Comparison of ENCODE assay signal across 8 mouse cellular contexts in the genomic region with DNA sequence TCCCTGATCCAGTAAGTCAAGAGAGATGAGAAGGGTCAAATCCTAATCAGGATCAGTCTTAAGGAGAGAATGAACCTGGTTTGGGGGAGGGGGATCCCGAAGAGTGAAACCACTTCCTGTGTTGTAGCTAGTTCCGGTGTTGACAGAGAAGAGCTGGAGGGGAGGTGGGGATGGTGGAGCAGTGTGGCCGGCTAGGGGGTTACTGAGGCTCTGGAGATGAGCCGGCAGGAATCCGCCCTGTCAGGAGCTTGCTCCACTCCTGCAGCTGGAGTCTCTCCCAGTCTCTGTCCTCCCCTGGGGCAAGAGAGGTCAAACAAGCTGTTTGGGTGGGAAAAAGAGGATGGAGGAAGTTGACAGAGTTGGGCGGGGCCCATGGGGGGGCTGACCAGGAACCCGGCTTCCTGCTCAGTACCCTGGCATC. TPM values are rescaled to one million over a fixed set of nuclear protein-coding genes. Genes with fewer than 3 reads are reported as not detected.
DNase-seq lines count a peak whose midpoint lies in the region; ATAC-seq and TF ChIP-seq lines count a peak whose summit lies in the region.

A gene (plus strand): TSS at position 126 of the 421 bp plus-strand sequence.

- H3K4me3 ChIP-seq in layer of hippocampus, adult 2 months, result no peak within 1 kb of the TSS; the same call in 1 of the 2 replicates
- H3K4me3 ChIP-seq in embryonic facial prominence, embryonic 12.5 days, result no peak within 1 kb of the TSS
- peak within 1 kb of the TSS; percentile 95 for H3K4me3 ChIP-seq in limb, embryonic 10.5 days
- H3K4me3 ChIP-seq in midbrain, embryonic 10.5 days, result peak within 1 kb of the TSS; percentile 96
- peak within 1 kb of the TSS; percentile 28 for H3K4me3 ChIP-seq in testis, adult 2 months (ENCODE audit: control insufficient read depth, low read depth, low read length)

- intact Hi-C loops in heart, postnatal 10 days (cut with DNase I), result no loop called here

- no peaks in the 10 kb centered on the region for H3K9me3 ChIP-seq in embryonic facial prominence, embryonic 12.5 days
- no peaks in the 10 kb centered on the region for H3K9me3 ChIP-seq in limb, embryonic 10.5 days (replicated peaks)
- H3K9me3 ChIP-seq in midbrain, embryonic 10.5 days (replicated peaks), result no peaks in the 10 kb centered on the region

- WGBS in embryonic facial prominence, embryonic 12.5 days, result 8% methylated on average over 5 of the region's 7 CpGs
- WGBS in limb, embryonic 10.5 days, result 13% methylated on average over 7 of the region's 7 CpGs
- WGBS in midbrain, embryonic 10.5 days, result 22% methylated on average over 7 of the region's 7 CpGs

- H3K4me1 ChIP-seq in embryonic facial prominence, embryonic 12.5 days, result peaks cover 60% of the 10 kb centered on the region
- peaks cover 90% of the 10 kb centered on the region for H3K4me1 ChIP-seq in limb, embryonic 10.5 days
- H3K4me1 ChIP-seq in midbrain, embryonic 10.5 days, result peaks cover 98% of the 10 kb centered on the region
- peaks cover 55% of the 10 kb centered on the region for H3K4me1 ChIP-seq in testis, adult 2 months (ENCODE audit: control insufficient read depth, insufficient read depth, low read length)

- ATAC-seq in embryonic facial prominence, embryonic 12.5 days (ENCODE audit: insufficient number of reproducible peaks, insufficient read depth, low FRiP score, low TSS enrichment), result no peak

- peak within 1 kb of the TSS; percentile 31; the same call in 1 of the 2 replicates for H3K9ac ChIP-seq in embryonic facial prominence, embryonic 12.5 days

- no peak for TF ChIP-seq CTCF in layer of hippocampus, adult 2 months (conservative IDR thresholded peaks at IDR 0.05)
- no peak for TF ChIP-seq CTCF in testis, adult 2 months (IDR thresholded peaks at IDR 0.05; ENCODE audit: control insufficient read depth, insufficient read depth, insufficient replicate concordance, low read depth, low read length)

- H3K36me3 ChIP-seq in embryonic facial prominence, embryonic 12.5 days, result peaks cover 8% of the 10 kb centered on the region
- H3K36me3 ChIP-seq in limb, embryonic 10.5 days, result peaks cover 9% of the 10 kb centered on the region
- H3K36me3 ChIP-seq in midbrain, embryonic 10.5 days, result peaks cover 12% of the 10 kb centered on the region
- no peaks in the 10 kb centered on the region for H3K36me3 ChIP-seq in testis, adult 2 months (ENCODE audit: control insufficient read depth, insufficient read depth, low read length)

- peak within 1 kb of the TSS; percentile 20 for H3K4me2 ChIP-seq in embryonic facial prominence, embryonic 12.5 days (replicated peaks)

- no peak for DNase-seq in layer of hippocampus, adult 2 months (ENCODE audit: low spot score in 2 of 2)
- DNase-seq in layer of hippocampus, adult 18-20 months (ENCODE audit: low spot score in 2 of 2), result no peak
- DNase-seq in heart, postnatal 10 days, result peak; percentile 72 to 76
- no peak for DNase-seq in limb, embryonic 10.5 days (ENCODE audit: low spot score)
- DNase-seq in midbrain, embryonic 10.5 days (ENCODE audit: low spot score), result no peak
- no peak for DNase-seq in right cerebral cortex, adult 18-20 months

- no peak for TF ChIP-seq POLR2A in testis, adult 2 months (IDR thresholded peaks at IDR 0.05; ENCODE audit: control insufficient read depth, low read depth, low read length)

- peak within 1 kb of the TSS; percentile 64 for H3K27ac ChIP-seq in layer of hippocampus, adult 2 months
- H3K27ac ChIP-seq in embryonic facial prominence, embryonic 12.5 days, result peak within 1 kb of the TSS; percentile 99
- peak within 1 kb of the TSS; percentile 100 for H3K27ac ChIP-seq in limb, embryonic 10.5 days
- H3K27ac ChIP-seq in midbrain, embryonic 10.5 days (replicated peaks), result peak within 1 kb of the TSS; percentile 100
- peak within 1 kb of the TSS; percentile 23; the same call in 1 of the 2 replicates for H3K27ac ChIP-seq in testis, adult 2 months (ENCODE audit: control insufficient read depth, insufficient read depth, low read depth, low read length)

- H3K27me3 ChIP-seq in embryonic facial prominence, embryonic 12.5 days, result no peaks in the 10 kb centered on the region
- H3K27me3 ChIP-seq in limb, embryonic 10.5 days (ENCODE audit: low read depth, poor library complexity, severe bottlenecking), result no peaks in the 10 kb centered on the region
- no peaks in the 10 kb centered on the region for H3K27me3 ChIP-seq in midbrain, embryonic 10.5 days (ENCODE audit: low read depth, poor library complexity, severe bottlenecking)
- H3K27me3 ChIP-seq in testis, adult 2 months (ENCODE audit: control insufficient read depth, insufficient read depth, low read length), result 0 out of 2 replicates have a peak, but pooled peaks cover 2% of the 10 kb centered on the region

RNA-seq across cellular contexts. Expression of the gene that starts here (rescaled TPM):
- 1 to 10 TPM; 2.4 to 2.5 TPM for total RNA-seq in layer of hippocampus, adult 2 months (2021)
- 1 to 10 TPM; 1.8 to 2.2 TPM for total RNA-seq in layer of hippocampus, adult 18-20 months (2021)
- 3.5 and 6.3 TPM in 2 replicates for polyA plus RNA-seq in embryonic facial prominence, embryonic 12.5 days (2016; fragmentation: Nextera tagmentation; extraction: Ambion mirVana)
- 1 to 10 TPM; 5.1 to 5.6 TPM for total RNA-seq in heart, postnatal 10 days (2021)
- polyA plus RNA-seq in limb, embryonic 10.5 days (2016; fragmentation: Nextera tagmentation; extraction: Ambion mirVana), result 4.8 and 10.5 TPM in 2 replicates
- 5.3 and 6.6 TPM in 2 replicates for polyA plus RNA-seq in midbrain, embryonic 10.5 days (2016; fragmentation: Nextera tagmentation; extraction: Ambion mirVana)
- 1.7 and 1.9 TPM in 2 replicates for polyA plus RNA-seq in testis, adult 2 months (2012; rRNA removed)

Comparison
In these comparisons a context has a peak if more than half of its experiments do, and no peak if none do; other contexts are left out.
1. DNase-seq: peak in heart, postnatal 10 days (2 of 2); none in layer of hippocampus, adult 2 months (0 of 2), layer of hippocampus, adult 18-20 months (0 of 2), limb, embryonic 10.5 days (single experiment), midbrain, embryonic 10.5 days (single experiment) and right cerebral cortex, adult 18-20 months (single experiment).
2. H3K27ac ChIP-seq: peak in every context shown above with its lines; median percentile 100 in limb, embryonic 10.5 days; 100 in midbrain, embryonic 10.5 days; 99 in embryonic facial prominence, embryonic 12.5 days; 64 in layer of hippocampus, adult 2 months; 23 in testis, adult 2 months.
3. H3K4me3 ChIP-seq: peak in limb, embryonic 10.5 days (single experiment), midbrain, embryonic 10.5 days (single experiment) and testis, adult 2 months (single experiment); none in layer of hippocampus, adult 2 months (single experiment) and embryonic facial prominence, embryonic 12.5 days (single experiment).